10 mouse cellular contexts compared by ENCODE assay signal in genomic region chr11:69855347-69855746, GRCm38 (mm10). TPM values are rescaled to one million over a fixed set of nuclear protein-coding genes. Genes with fewer than 3 reads are reported as not detected.
A peak's percentile ranks its signal among the peaks of the same experiment; 100 is the strongest.
DNase-seq lines count a peak whose midpoint lies in the region; ATAC-seq lines count a peak whose summit lies in the region.
"Had no signal": no experiment of that assay in that cellular context is flagged by ENCODE, and none has a peak within 500 bp of the region (broad histone marks: within the 10 kb centered on the region; RNA-seq: fewer than 3 reads in every experiment).

No protein-coding gene starts in this region.

- peak; percentile 63 for DNase-seq in left cerebral cortex, postnatal 4 days
- DNase-seq in left cerebral cortex, adult 8-10 months (ENCODE audit: low spot score in 2 of 2): no peak
- DNase-seq in cerebellum, adult 18-20 months: peak; percentile 60 to 65
- no peak for DNase-seq in yolk sac, embryonic 10.5 days (ENCODE audit: low spot score)
- DNase-seq in left cerebral cortex, adult 11 months (ENCODE audit: low spot score): no peak

- H3K4me3 ChIP-seq in forebrain, embryonic 16.5 days (replicated peaks; ENCODE audit: low read length): no peak overlapping the region
- H3K4me3 ChIP-seq in limb, embryonic 12.5 days (replicated peaks): peak overlapping the region; percentile 2; the same call in 1 of the 2 replicates
- no peak overlapping the region for H3K4me3 ChIP-seq in neural tube, embryonic 12.5 days
- H3K4me3 ChIP-seq: myocyte had no signal

- peak; percentile 45; the same call in 1 of the 2 replicates for ATAC-seq in forebrain, embryonic 16.5 days
- peak; percentile 60; the same call in 1 of the 2 replicates for ATAC-seq in limb, embryonic 12.5 days (ENCODE audit: insufficient number of reproducible peaks, insufficient read depth, low FRiP score, low TSS enrichment, low read depth)
- ATAC-seq in neural tube, embryonic 12.5 days (ENCODE audit: low FRiP score, low read depth): no peak; the same call in 1 of the 2 replicates

- peaks cover 17% of the 10 kb centered on the region for H3K27me3 ChIP-seq in forebrain, embryonic 16.5 days (replicated peaks; ENCODE audit: control insufficient read depth, insufficient read depth, low read length)
- H3K27me3 ChIP-seq in limb, embryonic 12.5 days: peaks cover 36% of the 10 kb centered on the region
- H3K27me3 ChIP-seq in neural tube, embryonic 12.5 days (replicated peaks): peaks cover 24% of the 10 kb centered on the region

- no peaks in the 10 kb centered on the region for H3K9me3 ChIP-seq in forebrain, embryonic 16.5 days (ENCODE audit: control insufficient read depth, low read length)
- H3K9me3 ChIP-seq in limb, embryonic 12.5 days: no peaks in the 10 kb centered on the region
- H3K9me3 ChIP-seq in neural tube, embryonic 12.5 days: no peaks in the 10 kb centered on the region

- H3K36me3 ChIP-seq in forebrain, embryonic 16.5 days (ENCODE audit: control insufficient read depth, insufficient read depth): peaks cover 4% of the 10 kb centered on the region; the same call in 1 of the 2 replicates
- peaks cover 22% of the 10 kb centered on the region for H3K36me3 ChIP-seq in limb, embryonic 12.5 days
- H3K36me3 ChIP-seq in neural tube, embryonic 12.5 days: peaks cover 20% of the 10 kb centered on the region

- 13% methylated on average over 16 of the region's 16 CpGs for WGBS in forebrain, embryonic 16.5 days
- WGBS in limb, embryonic 12.5 days: 17% methylated on average over 16 of the region's 16 CpGs
- 25% methylated on average over 16 of the region's 16 CpGs for WGBS in neural tube, embryonic 12.5 days

- H3K4me2 ChIP-seq in forebrain, embryonic 16.5 days (ENCODE audit: low read length): no peak overlapping the region
- peak overlapping the region; percentile 8; the same call in 1 of the 2 replicates for H3K4me2 ChIP-seq in limb, embryonic 12.5 days
- 0 out of 2 replicates have a peak overlapping the region, but pooled peaks have one; percentile 16 for H3K4me2 ChIP-seq in neural tube, embryonic 12.5 days (replicated peaks)

- H3K4me1 ChIP-seq in forebrain, embryonic 16.5 days (replicated peaks; ENCODE audit: control insufficient read depth, insufficient read depth, low read length): no peaks in the 10 kb centered on the region
- peaks cover 12% of the 10 kb centered on the region for H3K4me1 ChIP-seq in limb, embryonic 12.5 days (replicated peaks)
- peaks cover 8% of the 10 kb centered on the region for H3K4me1 ChIP-seq in neural tube, embryonic 12.5 days

- H3K27ac ChIP-seq in forebrain, embryonic 16.5 days (ENCODE audit: low read length): no peak overlapping the region
- H3K27ac ChIP-seq in limb, embryonic 12.5 days: no peak overlapping the region
- no peak overlapping the region for H3K27ac ChIP-seq in neural tube, embryonic 12.5 days

- intact Hi-C loops in left cerebral cortex, postnatal 4 days (cut with DNase I): no loop called here

- no peak overlapping the region for H3K9ac ChIP-seq in forebrain, embryonic 16.5 days (replicated peaks; ENCODE audit: low read depth, low read length)
- no peak overlapping the region for H3K9ac ChIP-seq in limb, embryonic 12.5 days (replicated peaks)
- H3K9ac ChIP-seq in neural tube, embryonic 12.5 days: no peak overlapping the region

RNA-seq across cellular contexts. Expression of gene Tnk1, which starts 3.2 kb away (rescaled TPM):
- total RNA-seq in left cerebral cortex, postnatal 4 days (2021): not detected
- under 1 TPM in 3 of 4 experiments, not detected in 1; 0.26 to 0.46 (median 0.30) TPM for total RNA-seq in left cerebral cortex, adult 8-10 months (2022)
- 0.29 and 0.39 TPM in 2 replicates for polyA plus RNA-seq in forebrain, embryonic 16.5 days (2015; fragmentation: Nextera tagmentation; extraction: Ambion mirVana)
- 1.6 and 2.3 TPM in 2 replicates for polyA plus RNA-seq in limb, embryonic 12.5 days (2016; fragmentation: Nextera tagmentation; extraction: Ambion mirVana)
- 0.22 and 0.30 TPM in 2 replicates for polyA plus RNA-seq in neural tube, embryonic 12.5 days (2016; fragmentation: Nextera tagmentation; extraction: Ambion mirVana)
- polyA plus RNA-seq: myocyte had no signal

RNA-seq across cellular contexts. Expression of gene Plscr3, which starts 9.2 kb away (rescaled TPM):
- total RNA-seq in left cerebral cortex, postnatal 4 days (2021): 10 to 100 TPM; 46.2 to 52.1 TPM
- total RNA-seq in left cerebral cortex, adult 8-10 months (2022): 10 to 100 TPM; 16.0 to 20.0 (median 18.6) TPM
- 55.0 and 57.7 TPM in 2 replicates for polyA plus RNA-seq in forebrain, embryonic 16.5 days (2015; fragmentation: Nextera tagmentation; extraction: Ambion mirVana)
- polyA plus RNA-seq in limb, embryonic 12.5 days (2016; fragmentation: Nextera tagmentation; extraction: Ambion mirVana): 111 and 120 TPM in 2 replicates
- polyA plus RNA-seq in neural tube, embryonic 12.5 days (2016; fragmentation: Nextera tagmentation; extraction: Ambion mirVana): 64.4 and 69.9 TPM in 2 replicates

RNA-seq across cellular contexts. Expression of gene Tmem256, which starts 17.0 kb away (rescaled TPM):
- total RNA-seq in left cerebral cortex, postnatal 4 days (2021): 100 to 1,000 TPM; 140 to 155 TPM
- 100 to 1,000 TPM; 117 to 147 (median 123) TPM for total RNA-seq in left cerebral cortex, adult 8-10 months (2022)
- polyA plus RNA-seq in forebrain, embryonic 16.5 days (2015; fragmentation: Nextera tagmentation; extraction: Ambion mirVana): 254 and 272 TPM in 2 replicates
- polyA plus RNA-seq in limb, embryonic 12.5 days (2016; fragmentation: Nextera tagmentation; extraction: Ambion mirVana): 346 and 353 TPM in 2 replicates
- 325 and 328 TPM in 2 replicates for polyA plus RNA-seq in neural tube, embryonic 12.5 days (2016; fragmentation: Nextera tagmentation; extraction: Ambion mirVana)

RNA-seq across cellular contexts. Expression of gene Nlgn2, which starts 17.8 kb away (rescaled TPM):
- 100 to 1,000 TPM; 237 to 257 TPM for total RNA-seq in left cerebral cortex, postnatal 4 days (2021)
- 100 to 1,000 TPM; 217 to 228 (median 217) TPM for total RNA-seq in left cerebral cortex, adult 8-10 months (2022)
- 18.7 and 22.8 TPM in 2 replicates for polyA plus RNA-seq in forebrain, embryonic 16.5 days (2015; fragmentation: Nextera tagmentation; extraction: Ambion mirVana)
- 8.4 and 9.1 TPM in 2 replicates for polyA plus RNA-seq in limb, embryonic 12.5 days (2016; fragmentation: Nextera tagmentation; extraction: Ambion mirVana)
- polyA plus RNA-seq in neural tube, embryonic 12.5 days (2016; fragmentation: Nextera tagmentation; extraction: Ambion mirVana): 14.1 and 16.6 TPM in 2 replicates

RNA-seq across cellular contexts. Expression of gene Tmem95, which starts 22.5 kb away (rescaled TPM):
- not detected for total RNA-seq in left cerebral cortex, postnatal 4 days (2021)
- not detected for total RNA-seq in left cerebral cortex, adult 8-10 months (2022)
- polyA plus RNA-seq in forebrain, embryonic 16.5 days (2015; fragmentation: Nextera tagmentation; extraction: Ambion mirVana): not detected in 2 replicates
- polyA plus RNA-seq in limb, embryonic 12.5 days (2016; fragmentation: Nextera tagmentation; extraction: Ambion mirVana): not detected in 2 replicates
- not detected in 2 replicates for polyA plus RNA-seq in neural tube, embryonic 12.5 days (2016; fragmentation: Nextera tagmentation; extraction: Ambion mirVana)
- polyA plus RNA-seq: cortical plate, adult 2 months; myocyte had no signal

Comparison
In these comparisons a context has a peak if more than half of its experiments do, and no peak if none do; other contexts are left out.
1. DNase-seq: peak in left cerebral cortex, postnatal 4 days (single experiment) and cerebellum, adult 18-20 months (2 of 2); none in left cerebral cortex, adult 8-10 months (0 of 2), yolk sac, embryonic 10.5 days (single experiment) and left cerebral cortex, adult 11 months (single experiment).